Mouse (Mus musculus) liver, embryonic 14.5 days (tissue): ENCODE data around the gene Tdp2.

Experiments used
- CTCF ChIP-seq: IDR thresholded peaks from 2 replicates; pipeline ENCODE4 v1.5.1; 2016; ENCODE audit warnings: antibody characterized with exemption, low read depth, control low read depth
- EP300 ChIP-seq: IDR thresholded peaks from 2 replicates; pipeline ENCODE4 v1.6.1; 2016; ENCODE audit warnings: antibody characterized with exemption, low read depth

DNA sequence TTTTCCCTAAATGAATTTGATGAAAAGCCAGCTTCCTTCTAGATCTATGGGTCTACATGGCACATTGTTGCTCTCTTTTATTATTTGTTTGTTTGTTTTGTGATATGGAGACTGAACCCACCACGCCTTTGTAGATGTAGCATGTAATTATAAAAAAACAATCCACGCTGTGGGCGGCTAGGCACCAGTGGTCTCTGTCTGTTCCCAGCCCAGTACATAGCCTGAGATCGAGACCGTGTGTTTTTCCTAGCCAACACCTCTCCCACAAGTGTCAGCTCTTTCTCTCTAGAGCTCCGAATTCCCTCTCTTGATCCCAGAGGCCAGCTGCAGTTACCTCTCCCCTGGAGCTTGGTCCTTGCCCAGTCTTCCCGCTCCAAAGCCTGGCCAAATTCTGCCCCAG is 36.8 kb downstream of the Tdp2 start:
- TF ChIP-seq CTCF (no peak), EP300 (no peak)
